Mouse (Mus musculus): Measurements from ENCODE around the gene Gys1. TPM values are rescaled to one million over a fixed set of nuclear protein-coding genes. Genes with fewer than 3 reads are reported as not detected.
A peak's percentile ranks its signal among the peaks of the same experiment; 100 is the strongest.
"Not testable (repeated sequence)": the region's sequence is repeated elsewhere in the genome, so short reads cannot be mapped to it uniquely, and the experiment has no call there.

Gys1 gene
- total and polyA plus RNA-seq, 3 experiments: 14.0 to 27.2 (median 23.9) TPM

- DNase-seq (ENCODE audit: extremely low read depth); dilution Hi-C loops (cut with MboI; ENCODE audit: extremely low pct_ligation_motif_present, extremely low pct_unique_long_range_greater_than_20kb, low sequenced_read_pairs): not testable (repeated sequence)
Measured at GRCm38 (mm10) chr7:45396337-45396775, 38.3 kb upstream of the Gys1 start.

GRCm38 (mm10) chr7:45396787-45397186, 37.9 kb upstream of the Gys1 start:
- no peak overlapping the region for H3K4me2 ChIP-seq (ENCODE audit: insufficient read depth, low read depth, poor library complexity, severe bottlenecking)
- TF ChIP-seq USF1 (IDR thresholded peaks at IDR 0.05; ENCODE audit: low read depth, low read length) (no peak), MAFK (IDR thresholded peaks at IDR 0.05; ENCODE audit: insufficient replicate concordance, low read length) (peak; percentile 56)
- DNase-seq (ENCODE audit: extremely low read depth): no peak
- dilution Hi-C loops (cut with MboI; ENCODE audit: extremely low pct_ligation_motif_present, extremely low pct_unique_long_range_greater_than_20kb, low sequenced_read_pairs) (no loop called here), in situ Hi-C loops (cut with MboI; ENCODE audit: low pct_ligation_motif_present, low pct_unique_long_range_greater_than_20kb, low sequenced_read_pairs) (loop anchor here (10.0 kb wide), 1 partner anchor 92 kb away; no protein-coding TSS in a partner anchor)
- peaks cover 16 to 28% of the 10 kb centered on the region in 2 experiments for H3K36me3 ChIP-seq (replicated peaks in 1 of 2; ENCODE audit: control insufficient read depth in 1 of 2, insufficient read depth in 1 of 2, low read length in 1 of 2)
- H3K27me3 ChIP-seq (replicated peaks): no peaks in the 10 kb centered on the region
- H3K79me2 ChIP-seq (replicated peaks; ENCODE audit: control insufficient read depth, extremely low read depth, insufficient read depth, poor library complexity, severe bottlenecking): peaks cover 36% of the 10 kb centered on the region
- no peak overlapping the region; the same call in 1 of the 2 replicates for H3K9ac ChIP-seq (ENCODE audit: insufficient read depth, low read depth)
- H3K4me1 ChIP-seq (ENCODE audit: control insufficient read depth in 1 of 2, insufficient read depth in 2 of 2): peaks cover 0 to 23% of the 10 kb centered on the region in 2 experiments; a peak in 2 of 4 replicates
- no peak overlapping the region for H3K4me3 ChIP-seq (replicated peaks in 1 of 3; ENCODE audit: low read depth in 2 of 3, low read length in 2 of 3, poor library complexity in 1 of 3)
- H3K27ac ChIP-seq (ENCODE audit: insufficient read depth, low read depth): no peak overlapping the region
- H3K9me3 ChIP-seq (replicated peaks; ENCODE audit: low read length): no peaks in the 10 kb centered on the region

More at GRCm38 (mm10) chr7:45396337-45396775, 38.3 kb upstream of the Gys1 start:
- Histone ChIP-seq H3K79me2 (replicated peaks; ENCODE audit: control insufficient read depth, extremely low read depth, insufficient read depth, poor library complexity, severe bottlenecking) (peaks cover 39% of the 10 kb centered on the region), H3K36me3 (replicated peaks in 1 of 2; ENCODE audit: control insufficient read depth in 1 of 2, insufficient read depth in 1 of 2, low read length in 1 of 2) (peaks cover 19 to 32% of the 10 kb centered on the region in 2 experiments), H3K4me1 (ENCODE audit: control insufficient read depth in 1 of 2, insufficient read depth in 2 of 2) (peaks cover 0 to 24% of the 10 kb centered on the region in 2 experiments; a peak in 2 of 4 replicates), H3K9ac (ENCODE audit: insufficient read depth, low read depth) (peak overlapping the region; percentile 68), H3K27ac (ENCODE audit: insufficient read depth, low read depth) (peak overlapping the region; percentile 74; the same call in 1 of the 2 replicates), H3K4me3 (replicated peaks in 1 of 3; ENCODE audit: low read depth in 2 of 3, low read length in 2 of 3, poor library complexity in 1 of 3) (peak overlapping the region; percentile 61 to 89 (median 64))
- not testable (repeated sequence) for H3K4me2 ChIP-seq (ENCODE audit: insufficient read depth, low read depth, poor library complexity, severe bottlenecking); H3K9me3 ChIP-seq (replicated peaks; ENCODE audit: low read length); H3K27me3 ChIP-seq (replicated peaks)
- in situ Hi-C loops (cut with MboI; ENCODE audit: low pct_ligation_motif_present, low pct_unique_long_range_greater_than_20kb, low sequenced_read_pairs): loop anchor here (10.0 kb wide), 1 partner anchor 92 kb away; no protein-coding TSS in a partner anchor
- TF ChIP-seq CTCF (conservative IDR thresholded peaks at IDR 0.05 in 1 of 2, IDR thresholded peaks at IDR 0.05 in 1 of 2; ENCODE audit: low read depth in 2 of 2, low read length in 2 of 2): peak in 1 of 2 experiments; percentile 30; a peak in 2 of 4 replicates

GRCm38 (mm10) chr7:45401521-45402085, 33.0 kb upstream of the Gys1 start:
- DNase-seq (ENCODE audit: extremely low read depth): no peak
- Histone ChIP-seq H3K9ac (ENCODE audit: insufficient read depth, low read depth) (no peak overlapping the region), H3K4me3 (replicated peaks in 1 of 3; ENCODE audit: low read depth in 2 of 3, low read length in 2 of 3, poor library complexity in 1 of 3) (no peak overlapping the region), H3K27ac (ENCODE audit: insufficient read depth, low read depth) (no peak overlapping the region), H3K9me3 (replicated peaks; ENCODE audit: low read length) (peaks cover 4% of the 10 kb centered on the region), H3K79me2 (replicated peaks; ENCODE audit: control insufficient read depth, extremely low read depth, insufficient read depth, poor library complexity, severe bottlenecking) (no peaks in the 10 kb centered on the region), H3K36me3 (replicated peaks in 1 of 2; ENCODE audit: control insufficient read depth in 1 of 2, insufficient read depth in 1 of 2, low read length in 1 of 2) (no peaks in the 10 kb centered on the region), H3K4me2 (ENCODE audit: insufficient read depth, low read depth, poor library complexity, severe bottlenecking) (no peak overlapping the region), H3K4me1 (ENCODE audit: control insufficient read depth in 1 of 2, insufficient read depth in 2 of 2) (peaks cover 0 to 13% of the 10 kb centered on the region in 2 experiments; a peak in 2 of 4 replicates), H3K27me3 (replicated peaks) (peaks cover 15% of the 10 kb centered on the region)
- in situ Hi-C loops (cut with MboI; ENCODE audit: low pct_ligation_motif_present, low pct_unique_long_range_greater_than_20kb, low sequenced_read_pairs): no loop called here
- dilution Hi-C loops (cut with MboI; ENCODE audit: extremely low pct_ligation_motif_present, extremely low pct_unique_long_range_greater_than_20kb, low sequenced_read_pairs): no loop called here
- TF ChIP-seq SIN3A (IDR thresholded peaks at IDR 0.05; ENCODE audit: low read length) (no peak), ZNF384 (IDR thresholded peaks at IDR 0.05; ENCODE audit: low read depth, low read length) (no peak), SMC3 (IDR thresholded peaks at IDR 0.05; ENCODE audit: low read depth, low read length) (no peak), JUND (conservative IDR thresholded peaks at IDR 0.05; ENCODE audit: low read depth, low read length) (no peak), GABPA (IDR thresholded peaks at IDR 0.05; ENCODE audit: insufficient replicate concordance, low read depth, low read length) (no peak), NRF1 (IDR thresholded peaks at IDR 0.05; ENCODE audit: low read depth, low read length) (no peak), CTCF (conservative IDR thresholded peaks at IDR 0.05 in 1 of 2, IDR thresholded peaks at IDR 0.05 in 1 of 2; ENCODE audit: low read depth in 2 of 2, low read length in 2 of 2) (no peak)

All from CH12.LX (cell line).